In the genomic region with DNA sequence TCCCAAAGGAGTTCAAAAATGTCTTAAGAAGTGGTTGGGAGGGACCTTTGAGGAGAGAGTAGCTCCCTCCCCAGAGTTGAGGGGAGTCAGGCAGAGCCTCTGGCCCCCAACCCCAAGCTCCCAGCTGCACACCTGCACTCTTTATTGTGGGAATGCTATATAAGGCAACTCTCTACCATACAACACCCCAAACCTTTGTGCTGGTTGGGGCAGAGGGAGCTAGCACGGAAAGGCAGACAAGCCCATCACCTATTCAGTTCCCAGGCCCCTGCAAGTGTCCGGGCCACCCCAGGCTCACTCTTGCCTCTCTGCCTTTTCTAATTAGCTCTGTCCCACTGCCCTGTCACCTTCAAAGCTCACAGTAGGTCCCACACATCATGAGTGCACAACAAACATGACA, we compare ENCODE assay signal across 29 mouse cellular contexts. TPM values are rescaled to one million over a fixed set of nuclear protein-coding genes. Genes with fewer than 3 reads are reported as not detected.
"Had no signal": no experiment of that assay in that cellular context is flagged by ENCODE, and none has a peak within 500 bp of the region (broad histone marks: within the 10 kb centered on the region; RNA-seq: fewer than 3 reads in every experiment).

No protein-coding gene starts in this region.

- H3K4me1 ChIP-seq: limb, embryonic 12.5 days; limb, embryonic 15.5 days; liver, embryonic 12.5 days; liver, embryonic 15.5 days; lung, embryonic 15.5 days; megakaryocyte, embryonic 14.5 days; midbrain, embryonic 10.5 days; midbrain, embryonic 13.5 days had no signal

- ATAC-seq: intestine, postnatal 0 days; liver, embryonic 12.5 days; midbrain, embryonic 13.5 days; midbrain, embryonic 16.5 days had no signal

- H3K9ac ChIP-seq: limb, embryonic 12.5 days; limb, embryonic 15.5 days; liver, embryonic 12.5 days; liver, embryonic 15.5 days; lung, embryonic 15.5 days; midbrain, embryonic 13.5 days had no signal

- H3K4me2 ChIP-seq: limb, embryonic 12.5 days; limb, embryonic 15.5 days; liver, embryonic 12.5 days; liver, embryonic 15.5 days; lung, embryonic 15.5 days; midbrain, embryonic 13.5 days had no signal

- H3K27ac ChIP-seq: limb, embryonic 12.5 days; limb, embryonic 15.5 days; liver, embryonic 12.5 days; liver, embryonic 15.5 days; lung, embryonic 15.5 days; midbrain, embryonic 10.5 days; midbrain, embryonic 13.5 days had no signal

- H3K36me3 ChIP-seq: limb, embryonic 12.5 days; limb, embryonic 15.5 days; liver, embryonic 12.5 days; liver, embryonic 15.5 days; lung, embryonic 15.5 days; midbrain, embryonic 10.5 days; midbrain, embryonic 13.5 days had no signal

- H3K4me3 ChIP-seq: limb, embryonic 12.5 days; limb, embryonic 15.5 days; liver, embryonic 12.5 days; liver, embryonic 15.5 days; lung, embryonic 15.5 days; megakaryocyte, embryonic 14.5 days; midbrain, embryonic 10.5 days; midbrain, embryonic 13.5 days had no signal

- H3K27me3 ChIP-seq: limb, embryonic 12.5 days; limb, embryonic 15.5 days; liver, embryonic 12.5 days; liver, embryonic 15.5 days; lung, embryonic 15.5 days; midbrain, embryonic 13.5 days had no signal

- H3K9me3 ChIP-seq: limb, embryonic 12.5 days; limb, embryonic 15.5 days; liver, embryonic 12.5 days; liver, embryonic 15.5 days; lung, embryonic 15.5 days; megakaryocyte, embryonic 14.5 days; midbrain, embryonic 10.5 days; midbrain, embryonic 13.5 days had no signal

- DNase-seq: kidney, adult 2 months; kidney, postnatal 10 days; kidney, postnatal 36 days; left cerebral cortex, postnatal 4 days; lung, adult 18-20 months; lung, postnatal 10 days; lung, postnatal 36 days; right cerebral cortex, adult 18-20 months; right cerebral cortex, postnatal 14 days; right cerebral cortex, postnatal 4 days had no signal

RNA-seq across cellular contexts. Expression of a gene that starts 19.5 kb away (rescaled TPM):
- total RNA-seq: layer of hippocampus, adult 18-20 months; layer of hippocampus, postnatal 14 days; left cerebral cortex, postnatal 14 days; left cerebral cortex, postnatal 4 days had no signal
- polyA plus RNA-seq: intestine, embryonic 14.5 days; kidney, embryonic 14.5 days; limb, embryonic 15.5 days; liver, embryonic 12.5 days; liver, embryonic 15.5 days; midbrain, embryonic 10.5 days; midbrain, embryonic 13.5 days; midbrain, embryonic 16.5 days; neural tube, embryonic 11.5 days; neural tube, embryonic 14.5 days; stomach, embryonic 16.5 days had no signal

RNA-seq across cellular contexts. Expression of a gene that starts 31.1 kb away (rescaled TPM):
- total RNA-seq: layer of hippocampus, adult 18-20 months; layer of hippocampus, postnatal 14 days; left cerebral cortex, adult 8-10 months; left cerebral cortex, postnatal 14 days; left cerebral cortex, postnatal 4 days had no signal
- polyA plus RNA-seq: intestine, embryonic 14.5 days; kidney, embryonic 14.5 days; limb, embryonic 12.5 days; limb, embryonic 15.5 days; liver, embryonic 12.5 days; liver, embryonic 15.5 days; midbrain, embryonic 13.5 days; midbrain, embryonic 16.5 days; neural tube, embryonic 11.5 days; neural tube, embryonic 14.5 days; stomach, embryonic 16.5 days had no signal

RNA-seq across cellular contexts. Expression of a gene that starts 31.7 kb away (rescaled TPM):
- polyA plus RNA-seq: midbrain, embryonic 13.5 days had no signal
